Mouse (Mus musculus): ENCODE measurements around the gene Bcat1. TPM values are rescaled to one million over a fixed set of nuclear protein-coding genes. Genes with fewer than 3 reads are reported as not detected.

Gene Bcat1
- 10 to 100 TPM; 92.3 to 98.0 (median 95.9) TPM for total RNA-seq (2022)

DNA sequence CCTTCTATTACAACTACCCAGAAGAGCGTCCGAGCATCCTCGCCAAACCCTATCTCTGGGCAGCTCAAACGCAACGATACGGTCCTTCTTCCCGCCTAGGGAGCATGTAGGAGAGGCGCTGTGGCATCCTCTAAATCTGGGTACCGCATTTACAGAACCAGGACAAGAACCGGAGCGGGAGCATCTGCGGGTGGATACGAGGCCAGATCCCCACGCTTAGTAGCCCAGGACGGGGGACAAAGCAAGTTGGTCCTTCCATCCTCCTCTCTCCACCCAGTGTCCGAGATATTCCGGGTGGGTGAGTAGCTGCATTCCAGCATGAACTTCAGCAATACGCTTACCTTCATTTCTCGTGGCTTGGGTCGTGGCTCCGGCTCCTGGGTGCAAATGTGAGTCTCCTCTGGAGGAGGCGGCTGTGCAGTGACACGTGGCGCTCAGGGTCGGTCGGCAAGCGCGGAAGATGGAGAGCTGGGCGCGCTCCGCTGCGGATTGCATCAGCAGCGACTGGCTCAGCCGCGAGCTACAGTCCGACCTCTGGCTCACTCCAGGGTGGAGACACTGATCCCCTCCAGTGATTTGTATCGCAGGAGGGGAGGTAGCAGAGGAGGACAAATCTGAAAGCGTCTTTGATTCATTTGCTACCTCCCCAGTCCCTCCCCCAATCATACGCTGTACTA, at the start of gene Bcat1:
TSS of gene Bcat1 (minus strand) at position 637 of the 677 bp plus-strand sequence.
- DNase-seq (ENCODE audit: low spot score in 2 of 2): peak in 1 of 2 experiments; percentile 13

GRCm38 (mm10) chr6:145125591-145126113, 49.7 kb upstream of the Bcat1 start:
- no peak for DNase-seq (ENCODE audit: low spot score in 2 of 2)

GRCm38 (mm10) chr6:145124621-145125020, 48.6 kb upstream of the Bcat1 start:
- no peak for DNase-seq (ENCODE audit: low spot score in 2 of 2)

GRCm38 (mm10) chr6:145123136-145124060, 47.4 kb upstream of the Bcat1 start:
- no peak for DNase-seq (ENCODE audit: low spot score in 2 of 2)

DNA sequence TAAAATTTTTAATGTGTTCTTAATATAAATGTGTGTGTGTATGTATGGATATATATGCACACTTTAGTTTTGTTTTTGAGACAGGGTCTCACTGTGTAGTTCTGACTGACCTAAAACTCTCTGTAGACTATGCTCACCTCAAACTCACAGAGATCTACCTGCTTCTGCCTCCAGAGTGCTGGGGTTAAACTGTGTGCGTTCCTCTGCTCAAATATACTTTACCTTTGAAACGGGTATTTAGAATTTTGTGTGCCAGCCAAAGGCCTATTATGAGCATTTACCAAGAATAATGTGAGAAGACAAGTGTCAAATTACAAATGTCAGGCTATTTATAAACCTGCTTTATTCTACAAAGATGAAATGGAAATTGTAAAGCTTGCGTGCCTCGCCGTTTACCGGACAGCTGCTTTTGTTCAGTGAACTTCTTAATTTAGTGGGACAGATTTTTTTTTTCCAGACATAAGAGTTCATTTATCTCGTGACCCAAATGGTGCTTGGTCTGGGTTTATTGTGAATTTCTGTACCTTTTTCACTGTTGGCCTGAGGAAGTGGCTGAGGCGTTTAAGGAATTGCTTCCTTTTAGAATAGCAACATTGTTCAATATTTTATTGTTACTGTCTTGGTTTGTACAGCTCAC, 46.6 kb upstream of the Bcat1 start:
- DNase-seq (ENCODE audit: low spot score in 2 of 2): no peak

GRCm38 (mm10) chr6:145121590-145122420, 45.8 kb upstream of the Bcat1 start:
- DNase-seq (ENCODE audit: low spot score in 2 of 2): no peak

DNA sequence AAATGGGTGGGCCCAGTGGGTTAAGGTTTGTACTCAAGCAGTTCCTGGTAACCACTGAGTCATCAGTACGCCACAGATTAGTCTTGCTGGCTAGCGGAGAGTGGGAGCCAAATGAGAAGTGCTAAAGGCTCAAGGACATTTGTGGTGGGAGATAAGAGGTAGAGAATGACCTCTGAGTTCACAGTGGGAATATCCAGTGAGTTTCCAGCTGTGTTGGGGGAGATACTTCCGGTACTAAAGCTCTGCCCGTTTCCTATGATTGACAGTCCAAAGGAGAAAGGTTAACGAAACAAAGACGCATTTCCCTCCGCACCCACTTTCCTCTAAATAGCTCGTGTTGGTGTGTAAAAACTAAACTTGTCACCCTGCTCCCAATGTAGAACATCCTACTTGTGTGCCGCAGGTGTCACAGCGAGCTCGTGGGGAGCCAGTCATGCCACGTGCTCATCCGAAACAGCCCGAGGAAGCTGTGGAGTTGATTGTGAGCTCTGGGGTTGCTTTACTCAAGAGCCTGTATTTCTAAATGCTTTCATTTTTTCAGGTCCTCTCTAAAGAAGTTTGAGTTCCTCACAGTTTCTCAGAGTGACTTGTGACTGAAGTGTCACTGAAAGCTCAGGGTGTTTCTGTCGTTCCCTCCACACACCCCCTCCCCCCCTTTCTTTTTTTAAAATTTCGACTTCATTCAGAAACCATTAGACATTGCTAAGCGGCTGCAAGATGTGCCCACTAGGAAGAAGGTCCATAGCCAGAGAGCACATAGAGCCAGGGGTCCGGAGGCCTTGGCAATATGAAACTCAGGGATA, 45.0 kb upstream of the Bcat1 start:
- DNase-seq (ENCODE audit: low spot score in 2 of 2): peak in 1 of 2 experiments; percentile 15

- DNase-seq (ENCODE audit: low spot score in 2 of 2): no peak
These were observed 44.1 kb upstream of the Bcat1 start for GRCm38 (mm10) chr6:145120086-145120485.

DNA sequence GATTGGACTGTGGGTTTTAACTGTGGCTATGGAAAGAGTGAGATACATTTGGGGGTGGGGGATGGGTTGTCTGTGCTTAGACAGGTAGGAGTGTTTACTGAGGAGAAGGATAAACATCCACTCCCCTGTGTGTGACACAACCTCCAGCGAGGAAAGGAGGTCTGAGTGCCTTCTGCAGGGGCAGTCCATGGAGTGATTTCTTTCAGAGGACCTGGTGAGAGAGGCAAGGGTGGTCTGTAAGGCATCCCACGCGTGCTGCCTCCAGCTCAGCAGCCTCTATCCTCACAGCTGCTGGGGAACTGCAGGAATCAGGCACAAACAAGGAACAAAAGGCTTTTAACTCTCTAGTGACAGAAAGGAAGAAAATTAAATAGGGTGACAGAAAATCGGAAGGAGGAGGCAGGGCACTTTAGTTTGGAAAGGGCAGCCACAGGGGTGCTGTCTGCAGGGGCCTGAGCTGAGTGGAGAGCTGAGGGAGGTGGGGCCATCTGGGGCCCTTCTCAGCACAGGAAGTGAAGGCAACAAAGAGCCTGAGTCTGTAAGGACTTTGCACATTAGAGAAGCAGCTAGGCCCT, 40.2 kb upstream of the Bcat1 start:
- DNase-seq (ENCODE audit: low spot score in 2 of 2): no peak

GRCm38 (mm10) chr6:145115476-145116097, 39.6 kb upstream of the Bcat1 start, which contains the start of gene Lrmp:
TSS of gene Lrmp (plus strand) at chr6:145115653.
- DNase-seq (ENCODE audit: low spot score in 2 of 2): no peak

- no peak for DNase-seq (ENCODE audit: low spot score in 2 of 2)
These were observed 38.6 kb upstream of the Bcat1 start for GRCm38 (mm10) chr6:145114561-145114960.

DNA sequence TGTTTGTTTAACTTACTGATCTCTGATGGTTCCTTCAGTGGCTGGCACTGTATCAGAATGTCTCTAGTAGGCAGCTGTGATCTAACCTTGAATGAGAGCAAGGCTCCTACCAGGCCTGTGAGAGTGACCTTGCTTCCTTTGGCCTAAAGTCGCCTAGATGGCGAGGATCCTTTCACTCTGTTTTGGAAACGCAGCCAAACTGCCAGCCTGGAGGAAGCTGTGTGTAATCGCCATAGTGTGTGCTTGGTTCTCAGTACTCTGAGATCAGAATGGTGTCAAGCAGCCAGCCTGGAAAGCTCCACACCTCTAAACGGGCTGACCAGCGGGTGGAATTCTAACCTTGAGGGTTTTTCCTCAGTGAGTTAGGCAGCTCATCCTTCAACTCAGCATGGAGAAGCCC, 36.9 kb upstream of the Bcat1 start:
- DNase-seq (ENCODE audit: low spot score in 2 of 2): no peak

DNA sequence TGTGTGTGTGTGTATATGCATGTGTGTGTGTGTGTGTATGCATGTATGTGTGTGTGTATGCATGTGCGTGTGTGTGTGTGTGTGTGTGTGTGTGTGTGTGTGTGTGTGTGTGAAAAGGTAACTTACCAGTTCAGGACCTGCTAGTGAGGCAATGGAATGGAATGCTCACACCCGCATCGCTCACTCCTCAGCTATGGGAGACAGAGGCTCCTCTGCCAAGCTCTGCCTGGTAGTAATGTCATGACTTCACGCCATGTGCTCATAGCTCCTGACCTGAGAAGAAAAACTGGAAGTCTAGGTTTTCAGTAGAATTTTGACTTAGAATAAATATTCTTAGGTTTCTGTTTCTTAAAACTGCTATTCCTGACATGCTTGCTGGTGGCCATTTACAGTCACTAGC, 34.8 kb upstream of the Bcat1 start:
- no peak for DNase-seq (ENCODE audit: low spot score in 2 of 2)

DNA sequence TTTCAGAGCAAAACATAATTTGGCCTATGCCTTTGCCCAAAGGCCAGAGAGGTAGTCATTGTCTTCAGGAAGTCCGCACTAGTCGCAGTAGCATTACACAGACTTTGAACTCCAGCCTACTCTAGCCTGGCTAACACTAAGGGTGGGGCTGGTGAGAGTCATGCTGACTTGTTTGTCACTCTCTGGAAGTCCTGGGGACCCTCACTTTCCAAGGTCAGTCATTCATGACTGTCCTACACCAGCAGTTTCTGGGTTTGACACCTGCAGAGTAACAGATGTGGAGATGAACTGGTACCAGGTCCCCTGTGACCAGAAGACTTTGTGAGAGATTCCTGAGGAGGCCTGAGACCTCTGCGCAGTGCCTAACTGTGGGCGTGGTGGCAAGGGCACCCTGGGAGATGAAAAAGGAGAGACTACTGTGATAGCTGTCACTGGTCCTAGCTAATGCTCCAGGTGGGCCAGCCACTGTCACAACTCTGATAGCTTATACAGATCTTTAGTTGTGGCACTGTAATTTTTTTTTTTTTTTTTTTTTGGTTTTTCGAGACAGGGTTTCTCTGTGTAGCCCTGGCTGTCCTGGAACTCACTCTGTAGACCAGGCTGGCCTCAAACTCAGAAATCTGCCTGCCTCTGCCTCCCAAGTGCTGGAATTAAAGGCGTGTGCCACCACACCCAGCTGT, 30.3 kb upstream of the Bcat1 start:
- no peak for DNase-seq (ENCODE audit: low spot score in 2 of 2)

GRCm38 (mm10) chr6:145105439-145105838, 29.5 kb upstream of the Bcat1 start:
- no peak for DNase-seq (ENCODE audit: low spot score in 2 of 2)

DNA sequence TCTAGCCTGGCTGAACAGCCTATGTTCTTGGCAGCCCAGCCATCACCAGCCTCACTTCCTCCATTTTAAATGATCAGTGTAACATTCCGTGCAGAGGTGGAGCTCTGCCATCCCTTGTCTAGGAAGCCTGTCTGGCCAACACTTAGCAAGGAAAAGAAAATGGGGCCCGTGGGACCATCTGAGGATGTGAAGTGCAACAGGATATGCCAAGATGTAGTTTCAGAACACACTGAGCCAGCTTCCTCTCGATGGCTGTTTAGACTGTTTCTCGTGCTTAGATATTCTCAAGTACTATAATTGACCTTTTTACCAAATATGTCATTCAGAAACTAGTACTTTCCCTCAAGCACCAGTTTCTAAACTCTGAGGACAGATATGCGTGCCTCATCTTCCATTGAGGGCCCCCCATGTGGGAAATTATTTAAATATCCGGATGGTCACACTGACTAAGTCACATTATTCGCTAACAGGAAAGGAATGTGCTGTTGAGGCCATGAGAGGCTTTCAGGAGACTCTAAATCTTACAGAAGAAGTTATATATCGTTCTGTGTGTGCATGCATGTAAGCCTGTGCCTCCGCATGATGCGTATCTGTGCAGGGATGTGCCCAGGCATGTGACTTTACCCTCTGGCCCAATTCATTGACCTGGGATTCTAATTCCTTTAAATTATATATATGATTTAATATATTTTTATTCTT, 28.4 kb upstream of the Bcat1 start:
- DNase-seq (ENCODE audit: low spot score in 2 of 2): no peak

GRCm38 (mm10) chr6:145100923-145101322, 24.9 kb upstream of the Bcat1 start:
- DNase-seq (ENCODE audit: low spot score in 2 of 2): no peak

DNA sequence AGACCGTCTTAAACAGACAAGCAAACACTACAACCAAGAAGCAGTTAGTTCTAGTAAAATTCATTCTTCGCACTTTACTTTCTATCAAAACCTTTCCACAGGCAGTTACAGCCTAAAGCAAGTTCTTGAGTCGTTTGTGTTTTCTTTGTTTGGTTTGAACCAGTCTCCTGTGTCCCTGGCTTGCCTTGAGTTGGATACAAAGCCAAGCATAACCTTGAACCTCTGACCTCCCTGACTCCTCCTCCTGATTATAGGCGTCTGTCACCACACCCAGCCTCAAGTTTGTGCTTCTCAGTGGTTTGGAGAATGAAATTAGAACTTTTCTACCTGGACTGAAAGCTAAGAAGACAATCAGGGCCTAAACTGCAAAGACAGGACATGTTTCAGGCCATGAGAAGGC, 18.4 kb upstream of the Bcat1 start:
- no peak for DNase-seq (ENCODE audit: low spot score in 2 of 2)
